Mouse (Mus musculus): ENCODE data around the gene Ccdc114. TPM values are rescaled to one million over a fixed set of nuclear protein-coding genes. Genes with fewer than 3 reads are reported as not detected.
A peak's percentile ranks its signal among the peaks of the same experiment; 100 is the strongest.

The Ccdc114 gene
- polyA plus RNA-seq, 1 experiment from 2014 or later: 8.4 TPM

DNA sequence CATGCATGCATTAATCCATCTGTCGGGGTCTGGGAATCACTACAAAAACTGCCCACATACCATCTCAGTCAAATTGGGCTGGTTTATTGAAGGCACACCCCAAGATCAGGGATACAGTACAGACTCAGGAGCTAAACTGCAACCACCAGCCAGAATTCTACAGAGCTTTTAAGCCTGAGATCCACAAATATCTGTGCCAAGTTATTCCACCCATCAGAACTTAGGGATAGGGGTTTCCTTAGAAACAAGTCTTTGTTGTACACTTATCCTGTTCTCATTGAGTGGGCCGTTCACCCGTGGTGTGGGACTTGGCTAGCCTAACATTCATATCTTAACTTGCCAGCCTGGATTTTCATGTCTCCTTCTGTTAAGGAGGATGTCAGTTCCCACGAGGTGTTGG, 25.2 kb downstream of the Ccdc114 start:
- H3K27ac ChIP-seq: no peak overlapping the region
- H3K9me3 ChIP-seq (replicated peaks; ENCODE audit: low read length): no peaks in the 10 kb centered on the region
- ATAC-seq (replicated peaks; ENCODE audit: low FRiP score, low read depth): no peak
- no peak overlapping the region for H3K4me3 ChIP-seq (replicated peaks; ENCODE audit: low read depth, low read length)
- H3K4me1 ChIP-seq (replicated peaks; ENCODE audit: insufficient read depth, low read length): no peaks in the 10 kb centered on the region
- H3K9ac ChIP-seq (ENCODE audit: low read depth, low read length): no peak overlapping the region
- no peak overlapping the region for H3K4me2 ChIP-seq (ENCODE audit: low read length)
- 83% methylated on average over 4 of the region's 4 CpGs for WGBS
- DNase-seq (ENCODE audit: low spot score): no peak
- 0 out of 2 replicates have a peak, but pooled peaks cover 4% of the 10 kb centered on the region for H3K36me3 ChIP-seq (ENCODE audit: insufficient read depth, low read length)
- no peaks in the 10 kb centered on the region for H3K27me3 ChIP-seq (ENCODE audit: insufficient read depth, low read length)
- no peak for TF ChIP-seq CTCF (IDR thresholded peaks at IDR 0.05; ENCODE audit: low read depth)

DNA sequence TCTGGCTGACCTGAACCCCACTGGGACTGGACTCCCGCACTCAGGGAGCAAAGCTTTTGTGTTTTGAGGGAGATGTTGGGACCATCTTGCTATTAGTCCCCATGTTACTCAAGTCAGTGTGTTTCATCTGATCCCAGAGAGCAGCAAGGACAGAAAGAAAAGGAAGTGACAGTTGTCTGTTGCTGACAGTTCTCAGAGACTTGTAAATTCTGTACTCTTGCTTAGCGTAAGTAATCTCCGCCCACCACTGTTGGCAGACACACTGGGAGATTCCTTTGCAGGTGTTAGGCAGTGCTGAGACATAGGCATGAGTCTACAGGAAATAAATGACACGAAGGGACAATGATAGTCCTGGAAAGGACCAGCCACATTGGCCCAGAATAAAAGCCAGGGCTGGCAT, 32.7 kb downstream of the Ccdc114 start:
- no peak overlapping the region for H3K4me3 ChIP-seq (replicated peaks; ENCODE audit: low read depth, low read length)
- no peak overlapping the region for H3K4me2 ChIP-seq (ENCODE audit: low read length)
- H3K27ac ChIP-seq: no peak overlapping the region
- no peaks in the 10 kb centered on the region for H3K27me3 ChIP-seq (ENCODE audit: insufficient read depth, low read length)
- H3K4me1 ChIP-seq (replicated peaks; ENCODE audit: insufficient read depth, low read length): no peaks in the 10 kb centered on the region
- WGBS: 54% methylated on average over 4 of the region's 4 CpGs
- H3K9ac ChIP-seq (ENCODE audit: low read depth, low read length): no peak overlapping the region
- ATAC-seq (replicated peaks; ENCODE audit: low FRiP score, low read depth) (no peak), DNase-seq (ENCODE audit: low spot score) (no peak)
- H3K9me3 ChIP-seq (replicated peaks; ENCODE audit: low read length): no peaks in the 10 kb centered on the region
- TF ChIP-seq CTCF (IDR thresholded peaks at IDR 0.05; ENCODE audit: low read depth): no peak
- no peaks in the 10 kb centered on the region for H3K36me3 ChIP-seq (ENCODE audit: insufficient read depth, low read length)

DNA sequence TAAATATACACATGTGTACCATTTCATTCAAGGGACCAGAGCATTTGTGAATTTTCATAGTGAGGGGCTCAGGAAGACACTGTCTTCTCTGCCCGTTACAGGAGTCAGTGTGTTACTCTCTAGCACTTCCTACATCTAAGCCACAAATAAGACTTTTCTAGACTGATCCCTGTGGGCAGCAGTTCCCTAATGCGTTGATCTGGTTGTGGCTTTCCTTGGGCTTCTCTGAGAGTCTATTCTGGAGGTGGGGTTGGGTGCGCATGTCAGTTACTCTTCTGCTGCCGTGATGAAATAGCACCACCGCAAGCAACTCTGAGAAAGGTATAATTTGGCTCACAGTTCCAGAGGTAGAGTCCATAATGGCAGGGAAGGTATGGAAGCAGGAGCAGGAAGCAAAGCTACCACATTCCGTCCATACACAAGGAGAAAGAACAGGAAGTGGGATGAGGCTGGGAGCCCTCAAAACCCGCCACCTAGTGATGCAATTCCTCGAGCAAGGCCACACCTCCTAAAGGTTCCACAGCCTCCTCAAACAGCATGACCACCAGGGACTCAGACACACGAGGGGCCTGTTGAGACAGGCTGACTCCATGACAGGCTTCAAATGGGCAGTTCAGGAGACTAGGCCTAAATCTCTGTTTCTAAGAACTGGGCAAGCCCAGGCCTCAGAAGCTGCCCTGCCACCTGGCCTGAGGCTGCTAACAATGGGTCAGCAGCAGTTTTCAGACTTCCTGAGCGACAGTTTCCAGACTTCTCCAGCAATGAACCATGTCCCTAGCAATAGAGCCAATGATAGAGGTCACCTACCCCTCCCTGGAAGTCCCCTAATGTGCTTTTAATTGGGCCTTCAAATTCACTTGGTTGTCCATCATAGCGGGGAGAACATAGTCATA, 48.2 kb downstream of the Ccdc114 start:
- WGBS: 80% methylated on average over 11 of the region's 11 CpGs
- Histone ChIP-seq H3K4me2 (ENCODE audit: low read length) (no peak overlapping the region), H3K9ac (ENCODE audit: low read depth, low read length) (no peak overlapping the region), H3K4me1 (replicated peaks; ENCODE audit: insufficient read depth, low read length) (no peaks in the 10 kb centered on the region), H3K27ac (no peak overlapping the region), H3K36me3 (ENCODE audit: insufficient read depth, low read length) (no peaks in the 10 kb centered on the region), H3K27me3 (ENCODE audit: insufficient read depth, low read length) (no peaks in the 10 kb centered on the region), H3K9me3 (replicated peaks; ENCODE audit: low read length) (no peaks in the 10 kb centered on the region), H3K4me3 (replicated peaks; ENCODE audit: low read depth, low read length) (no peak overlapping the region)
- TF ChIP-seq CTCF (IDR thresholded peaks at IDR 0.05; ENCODE audit: low read depth): no peak
- DNase-seq (ENCODE audit: low spot score): no peak
- ATAC-seq (replicated peaks; ENCODE audit: low FRiP score, low read depth): no peak

DNA sequence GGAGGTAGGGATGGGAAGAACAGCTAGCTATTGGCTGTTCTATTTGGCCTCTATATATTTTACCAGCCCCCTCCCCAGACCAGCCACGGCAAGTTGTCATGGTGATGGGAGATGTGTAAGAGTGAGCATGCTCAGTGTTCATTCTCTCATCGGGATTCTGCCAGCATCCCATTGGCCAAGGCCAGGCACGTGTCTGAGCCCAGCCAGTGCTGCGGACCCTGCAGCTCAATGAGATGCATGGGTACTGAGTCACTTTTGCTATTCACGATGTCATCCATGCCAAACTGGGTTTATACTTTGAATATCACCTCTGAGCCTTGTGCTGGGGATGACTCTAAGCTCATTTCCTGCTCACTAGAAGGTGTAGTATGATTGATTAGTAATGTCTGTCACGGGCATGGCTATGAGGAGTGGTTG, 49.4 kb downstream of the Ccdc114 start:
- DNase-seq (ENCODE audit: low spot score): no peak

DNA sequence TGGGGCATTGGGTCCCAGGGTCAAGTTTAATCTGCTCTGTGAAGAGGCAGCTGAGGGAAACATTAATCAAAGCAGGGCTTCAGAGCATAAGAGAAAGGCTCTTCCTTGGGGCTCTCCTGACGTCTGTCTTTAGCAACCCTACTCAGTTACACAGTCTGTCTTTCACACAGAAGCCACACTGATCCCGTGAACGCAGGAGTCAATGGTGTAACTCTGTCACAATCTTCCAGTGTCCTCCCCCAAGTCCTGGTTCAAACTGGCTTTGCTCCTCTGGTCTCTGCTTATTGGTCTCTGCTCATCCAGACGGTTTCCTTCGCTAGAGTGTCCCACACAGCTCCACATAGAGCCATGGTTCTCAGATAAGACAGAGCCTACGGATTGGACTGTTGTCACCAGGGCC, 50.2 kb downstream of the Ccdc114 start:
- TF ChIP-seq CTCF (IDR thresholded peaks at IDR 0.05; ENCODE audit: low read depth): no peak
- Histone ChIP-seq H3K9ac (ENCODE audit: low read depth, low read length) (no peak overlapping the region), H3K4me2 (ENCODE audit: low read length) (no peak overlapping the region), H3K36me3 (ENCODE audit: insufficient read depth, low read length) (no peaks in the 10 kb centered on the region), H3K4me3 (replicated peaks; ENCODE audit: low read depth, low read length) (no peak overlapping the region), H3K27me3 (ENCODE audit: insufficient read depth, low read length) (no peaks in the 10 kb centered on the region), H3K27ac (no peak overlapping the region), H3K9me3 (replicated peaks; ENCODE audit: low read length) (no peaks in the 10 kb centered on the region), H3K4me1 (replicated peaks; ENCODE audit: insufficient read depth, low read length) (no peaks in the 10 kb centered on the region)
- DNase-seq (ENCODE audit: low spot score) (peak; percentile 12), ATAC-seq (replicated peaks; ENCODE audit: low FRiP score, low read depth) (no peak)
- 33% methylated on average over 6 of the region's 6 CpGs for WGBS

More for the DNA sequence above, 49.4 kb downstream of the Ccdc114 start:
- 88% methylated on average over 6 of the region's 6 CpGs for WGBS
- Histone ChIP-seq H3K4me1 (replicated peaks; ENCODE audit: insufficient read depth, low read length) (no peaks in the 10 kb centered on the region), H3K27me3 (ENCODE audit: insufficient read depth, low read length) (no peaks in the 10 kb centered on the region), H3K9me3 (replicated peaks; ENCODE audit: low read length) (no peaks in the 10 kb centered on the region), H3K4me2 (ENCODE audit: low read length) (no peak overlapping the region), H3K9ac (ENCODE audit: low read depth, low read length) (no peak overlapping the region), H3K36me3 (ENCODE audit: insufficient read depth, low read length) (no peaks in the 10 kb centered on the region), H3K4me3 (replicated peaks; ENCODE audit: low read depth, low read length) (no peak overlapping the region), H3K27ac (no peak overlapping the region)
- TF ChIP-seq CTCF (IDR thresholded peaks at IDR 0.05; ENCODE audit: low read depth): no peak
- no peak for ATAC-seq (replicated peaks; ENCODE audit: low FRiP score, low read depth)

DNA sequence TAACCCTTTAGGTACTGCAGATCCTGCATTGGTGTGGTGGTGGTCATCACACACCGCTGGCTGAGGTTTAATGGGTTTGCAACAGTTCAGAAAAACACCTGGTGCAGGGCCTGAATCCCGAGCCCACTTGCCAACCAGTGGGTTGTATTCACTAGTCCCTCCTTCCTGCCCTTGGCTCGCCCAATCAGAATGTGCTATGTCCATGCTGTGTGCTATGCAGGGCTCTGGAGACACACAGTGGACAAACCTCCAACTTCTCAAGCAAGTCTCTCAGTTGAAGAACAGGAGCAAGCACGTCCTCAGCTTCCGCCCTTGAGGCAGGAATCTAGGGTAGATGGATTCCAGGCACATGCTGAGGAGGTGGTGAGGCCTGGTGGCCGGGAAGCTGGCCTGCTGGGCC, 50.6 kb downstream of the Ccdc114 start:
- ATAC-seq (replicated peaks; ENCODE audit: low FRiP score, low read depth) (no peak), DNase-seq (ENCODE audit: low spot score) (peak; percentile 45)
- Histone ChIP-seq H3K4me2 (ENCODE audit: low read length) (no peak overlapping the region), H3K27ac (no peak overlapping the region), H3K27me3 (ENCODE audit: insufficient read depth, low read length) (no peaks in the 10 kb centered on the region), H3K4me1 (replicated peaks; ENCODE audit: insufficient read depth, low read length) (no peaks in the 10 kb centered on the region), H3K9me3 (replicated peaks; ENCODE audit: low read length) (no peaks in the 10 kb centered on the region), H3K4me3 (replicated peaks; ENCODE audit: low read depth, low read length) (no peak overlapping the region), H3K36me3 (ENCODE audit: insufficient read depth, low read length) (no peaks in the 10 kb centered on the region), H3K9ac (ENCODE audit: low read depth, low read length) (no peak overlapping the region)
- WGBS: 69% methylated on average over 6 of the region's 6 CpGs
- TF ChIP-seq CTCF (IDR thresholded peaks at IDR 0.05; ENCODE audit: low read depth): peak; percentile 27; the same call in 1 of the 2 replicates
